Mouse (Mus musculus): ENCODE results near the gene Prkch.

GRCm38 (mm10) chr12:73715331-73715730 is 130.7 kb downstream of the Prkch start:
- TF ChIP-seq CTCF (IDR thresholded peaks at IDR 0.05; ENCODE audit: borderline replicate concordance, control insufficient read depth, extremely low read depth, insufficient read depth, low read length, poor library complexity) (no peak), POLR2A (IDR thresholded peaks at IDR 0.05; ENCODE audit: control insufficient read depth, extremely low read depth, insufficient read depth, low read length, poor library complexity) (no peak)

Measured in thymus, adult 2 months (tissue).